ENCODE assay signal across 9 mouse cellular contexts in the genomic region with DNA sequence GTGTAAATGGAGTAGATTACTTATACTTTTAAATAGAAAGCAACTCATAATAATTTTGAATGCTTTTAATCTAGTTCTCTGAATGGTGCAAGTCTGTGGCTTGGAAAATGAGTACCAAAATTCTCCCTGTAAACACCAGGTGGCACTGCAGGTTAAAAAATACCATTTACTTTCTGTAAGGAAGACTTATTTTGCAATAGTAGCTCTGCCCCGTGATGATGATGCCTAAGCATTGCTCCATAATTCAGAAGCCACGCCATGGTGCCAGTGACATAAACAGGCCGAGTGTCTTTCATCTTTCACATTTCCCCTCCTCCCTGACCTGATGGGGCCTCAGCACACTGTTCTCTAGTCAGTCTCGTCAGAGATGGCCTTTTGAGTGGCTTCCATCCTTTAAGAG. TPM values are rescaled to one million over a fixed set of nuclear protein-coding genes. Genes with fewer than 3 reads are reported as not detected.
A peak's percentile ranks its signal among the peaks of the same experiment; 100 is the strongest.
DNase-seq lines count a peak whose midpoint lies in the region; ATAC-seq lines count a peak whose summit lies in the region.
"Had no signal": no experiment of that assay in that cellular context is flagged by ENCODE, and none has a peak within 500 bp of the region (broad histone marks: within the 10 kb centered on the region; RNA-seq: fewer than 3 reads in every experiment).

No protein-coding gene starts in this region.

- H3K4me3 ChIP-seq in heart, embryonic 11.5 days (ENCODE audit: low read depth, low read length), result no peak overlapping the region
- H3K4me3 ChIP-seq in embryonic facial prominence, embryonic 14.5 days (ENCODE audit: low read depth, low read length), result no peak overlapping the region
- no peak overlapping the region for H3K4me3 ChIP-seq in lung, embryonic 16.5 days (ENCODE audit: low read length)
- H3K4me3 ChIP-seq: limb, embryonic 12.5 days had no signal

- no peak for ATAC-seq in heart, embryonic 11.5 days (replicated peaks; ENCODE audit: insufficient number of reproducible peaks, low FRiP score, low TSS enrichment)
- ATAC-seq in embryonic facial prominence, embryonic 14.5 days (ENCODE audit: low read depth), result peak; percentile 30; the same call in 1 of the 2 replicates
- peak; percentile 63 for ATAC-seq in lung, embryonic 16.5 days (ENCODE audit: low read depth)
- no peak for ATAC-seq in erythroblast, adult 5-6 weeks (replicated peaks; ENCODE audit: low FRiP score, poor library complexity, severe bottlenecking)

- no peak overlapping the region for H3K4me2 ChIP-seq in heart, embryonic 11.5 days
- H3K4me2 ChIP-seq in embryonic facial prominence, embryonic 14.5 days (ENCODE audit: low read depth, low read length), result no peak overlapping the region
- H3K4me2 ChIP-seq in lung, embryonic 16.5 days (ENCODE audit: low read depth, low read length), result no peak overlapping the region
- H3K4me2 ChIP-seq: limb, embryonic 12.5 days had no signal

- H3K27me3 ChIP-seq in heart, embryonic 11.5 days (ENCODE audit: control insufficient read depth, insufficient read depth, low read length), result no peaks in the 10 kb centered on the region
- no peaks in the 10 kb centered on the region for H3K27me3 ChIP-seq in embryonic facial prominence, embryonic 14.5 days (replicated peaks; ENCODE audit: control insufficient read depth, insufficient read depth, low read length)
- no peaks in the 10 kb centered on the region for H3K27me3 ChIP-seq in lung, embryonic 16.5 days (ENCODE audit: control insufficient read depth, insufficient read depth, low read depth, low read length)
- H3K27me3 ChIP-seq: limb, embryonic 12.5 days had no signal

- no peaks in the 10 kb centered on the region for H3K9me3 ChIP-seq in heart, embryonic 11.5 days (replicated peaks; ENCODE audit: control insufficient read depth, low read length)
- H3K9me3 ChIP-seq in embryonic facial prominence, embryonic 14.5 days (ENCODE audit: control insufficient read depth, low read length), result no peaks in the 10 kb centered on the region
- H3K9me3 ChIP-seq in lung, embryonic 16.5 days (ENCODE audit: control insufficient read depth, low read length), result no peaks in the 10 kb centered on the region
- H3K9me3 ChIP-seq: limb, embryonic 12.5 days had no signal

- no peak overlapping the region for H3K9ac ChIP-seq in heart, embryonic 11.5 days (ENCODE audit: low read depth, low read length)
- no peak overlapping the region for H3K9ac ChIP-seq in embryonic facial prominence, embryonic 14.5 days (ENCODE audit: low read depth, low read length)
- no peak overlapping the region for H3K9ac ChIP-seq in lung, embryonic 16.5 days (ENCODE audit: low read length)
- H3K9ac ChIP-seq: limb, embryonic 12.5 days had no signal

- 53% methylated on average over 4 of the region's 4 CpGs for WGBS in heart, embryonic 11.5 days (ENCODE audit: insufficient replicate concordance)
- WGBS in embryonic facial prominence, embryonic 14.5 days, result 46% methylated on average over 4 of the region's 4 CpGs
- WGBS in lung, embryonic 16.5 days, result 23% methylated on average over 4 of the region's 4 CpGs

- peak; percentile 64 for DNase-seq in heart, adult 8-10 months (ENCODE audit: low spot score)
- peak; percentile 19 for DNase-seq in urinary bladder, postnatal 14 days (ENCODE audit: low spot score)
- no peak for DNase-seq in urinary bladder, postnatal 10 days (ENCODE audit: low spot score)
- peak; percentile 72 for DNase-seq in embryonic facial prominence, embryonic 14.5 days (ENCODE audit: low spot score)
- peak; percentile 42 for DNase-seq in telencephalon, adult 2 months (ENCODE audit: low read depth, low spot score)

- no peaks in the 10 kb centered on the region; the same call in 1 of the 2 replicates for H3K36me3 ChIP-seq in heart, embryonic 11.5 days (ENCODE audit: control insufficient read depth, insufficient read depth, low read length)
- peaks cover 71% of the 10 kb centered on the region for H3K36me3 ChIP-seq in embryonic facial prominence, embryonic 14.5 days (ENCODE audit: control insufficient read depth, insufficient read depth, low read length)
- peaks cover 11% of the 10 kb centered on the region for H3K36me3 ChIP-seq in lung, embryonic 16.5 days (ENCODE audit: control insufficient read depth, insufficient read depth, low read length)

- peaks cover 8% of the 10 kb centered on the region for H3K4me1 ChIP-seq in heart, embryonic 11.5 days (ENCODE audit: control insufficient read depth, insufficient read depth, low read length)
- no peaks in the 10 kb centered on the region for H3K4me1 ChIP-seq in embryonic facial prominence, embryonic 14.5 days (ENCODE audit: control insufficient read depth, insufficient read depth, low read length)
- H3K4me1 ChIP-seq in lung, embryonic 16.5 days (replicated peaks; ENCODE audit: control insufficient read depth, insufficient read depth, low read length), result peaks cover 8% of the 10 kb centered on the region

- no peak overlapping the region for H3K27ac ChIP-seq in heart, embryonic 11.5 days (ENCODE audit: low read depth, low read length)
- H3K27ac ChIP-seq in embryonic facial prominence, embryonic 14.5 days (replicated peaks; ENCODE audit: low read depth, low read length), result no peak overlapping the region
- H3K27ac ChIP-seq in lung, embryonic 16.5 days (ENCODE audit: low read length), result no peak overlapping the region
- H3K27ac ChIP-seq: limb, embryonic 12.5 days had no signal

RNA-seq across cellular contexts. Expression of gene Snx19, which starts 21.6 kb away (rescaled TPM):
- 10 to 100 TPM; 25.0 to 30.9 (median 27.3) TPM for total RNA-seq in heart, adult 8-10 months (2022)
- 15.0 and 19.0 TPM in 2 replicates for polyA plus RNA-seq in heart, embryonic 11.5 days (2014; fragmentation: Nextera tagmentation; extraction: Ambion mirVana)
- 21.0 and 22.4 TPM in 2 replicates for polyA plus RNA-seq in embryonic facial prominence, embryonic 14.5 days (2014; fragmentation: Nextera tagmentation; extraction: Ambion mirVana)
- polyA plus RNA-seq in lung, embryonic 16.5 days (2015; fragmentation: Nextera tagmentation; extraction: Ambion mirVana), result 16.5 and 17.2 TPM in 2 replicates
- 3.6 and 3.7 TPM in 2 replicates for total RNA-seq in erythroblast, adult 5-6 weeks (2015; ENCODE audit: low replicate concordance)
- total RNA-seq in erythroblast, adult 5-6 weeks (2017; ENCODE audit: low replicate concordance), result 2.4 and 2.9 TPM in 2 replicates

Comparison
In these comparisons a context has a peak if more than half of its experiments do, and no peak if none do; other contexts are left out.
1. ATAC-seq: peak in embryonic facial prominence, embryonic 14.5 days (single experiment) and lung, embryonic 16.5 days (single experiment); none in heart, embryonic 11.5 days (single experiment) and erythroblast, adult 5-6 weeks (single experiment).